Mouse (Mus musculus): ENCODE data around the gene Rdh16f1. TPM values are rescaled to one million over a fixed set of nuclear protein-coding genes. Genes with fewer than 3 reads are reported as not detected.

Gene Rdh16f1
- not detected for polyA plus RNA-seq (2017; shearing (Covaris generic))

DNA sequence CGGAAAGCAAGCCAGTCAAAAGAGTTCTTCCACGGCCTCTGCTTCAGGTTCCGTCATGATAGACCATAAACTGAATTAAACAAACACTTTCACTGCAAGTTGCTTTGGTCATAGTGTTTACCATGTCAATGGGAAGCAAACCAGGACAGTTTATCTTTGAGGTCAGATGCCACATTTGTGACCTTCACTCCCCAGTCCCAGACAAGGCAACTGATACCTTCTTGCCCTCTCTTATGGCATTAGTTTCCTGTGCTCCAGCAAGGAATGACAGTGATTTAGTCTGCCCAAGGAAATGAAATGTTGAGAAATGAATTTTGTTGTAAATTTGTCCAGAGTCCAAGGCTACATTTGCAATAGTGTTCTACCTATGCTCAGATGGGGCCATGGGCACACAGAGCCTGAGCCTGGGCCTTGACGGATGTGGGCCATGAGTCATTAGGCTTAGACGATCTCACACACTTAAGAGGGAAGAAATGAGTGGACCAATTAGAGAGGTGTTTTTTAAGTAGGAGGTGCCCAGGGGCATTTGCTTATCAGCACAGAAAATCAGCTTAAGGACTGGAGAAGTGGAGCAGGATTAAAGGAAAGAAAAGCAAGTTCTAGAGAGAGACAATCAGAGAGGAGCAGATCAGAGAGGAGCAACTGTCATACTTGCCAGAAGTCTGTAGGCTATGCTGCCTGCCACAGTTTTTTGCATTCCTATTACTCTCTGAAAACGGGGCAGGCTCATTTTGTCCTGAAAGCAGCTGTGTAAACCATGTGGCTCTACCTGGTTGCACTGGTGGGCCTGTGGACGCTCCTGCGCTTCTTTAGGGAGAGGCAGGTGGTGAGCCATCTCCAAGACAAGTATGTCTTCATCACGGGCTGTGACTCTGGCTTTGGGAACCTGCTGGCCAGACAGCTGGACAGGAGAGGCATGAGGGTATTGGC is at the start of gene Rdh16f1, which contains the start of gene Rdh1:
TSS of gene Rdh16f1 (plus strand) at position 607 of the 930 bp plus-strand sequence.
TSS of gene Rdh1 (plus strand) at position 541 of the 930 bp plus-strand sequence.

DNA sequence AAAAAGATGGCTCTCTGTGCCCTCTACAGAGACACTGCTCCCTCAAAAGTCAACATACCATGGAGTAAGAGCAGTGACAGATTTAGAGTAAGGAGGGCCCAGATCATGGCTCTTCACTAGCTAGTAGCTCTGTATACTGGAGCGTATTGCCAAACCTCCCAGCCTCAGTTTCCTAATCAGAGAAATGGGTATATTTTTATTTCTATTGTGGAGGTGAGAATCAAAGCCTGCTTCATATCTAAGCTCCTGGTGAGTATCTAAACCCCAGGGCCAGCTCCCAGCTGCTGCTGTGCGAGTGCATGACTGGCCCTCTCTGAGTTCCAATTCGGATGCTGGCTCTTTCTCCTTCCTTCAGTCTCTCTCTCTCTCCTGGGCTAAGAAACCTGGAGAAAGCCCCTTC is 35.4 kb upstream of the Rdh16f1 start, which contains the start of gene Tac2:
TSS of gene Tac2 (plus strand) at position 301 of the 400 bp plus-strand sequence.

DNA sequence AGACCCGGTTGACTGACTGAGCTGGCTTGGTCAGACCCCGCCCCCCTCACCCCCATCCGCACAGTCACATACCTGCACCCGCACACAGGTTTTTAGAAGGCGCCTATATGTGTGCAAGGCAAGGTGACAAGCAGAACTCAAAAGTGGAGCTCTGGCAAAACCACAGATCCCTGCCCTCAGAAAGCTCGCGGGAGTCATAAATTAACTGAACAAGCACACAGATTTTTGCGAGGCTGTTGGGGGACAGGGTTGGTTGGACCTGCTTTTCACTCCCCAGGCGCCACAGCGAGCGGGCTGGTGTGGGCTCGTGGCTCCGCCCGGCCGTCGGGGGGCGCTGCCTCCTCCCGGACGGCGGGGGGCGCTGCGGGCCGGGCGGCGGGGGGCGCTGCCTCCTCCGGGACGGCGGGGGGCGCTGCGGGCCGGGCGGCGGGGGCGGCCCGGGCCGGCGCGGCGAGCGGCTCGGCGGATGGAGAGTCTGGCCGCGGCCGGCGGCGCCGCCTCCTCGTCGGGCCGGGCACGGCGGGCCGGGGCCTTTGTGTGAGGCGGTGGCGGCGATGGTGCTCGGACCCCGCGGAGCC is 20.4 kb upstream of the Rdh16f1 start, which contains the start of gene Zbtb39:
TSS of gene Zbtb39 (plus strand) at position 456 of the 578 bp plus-strand sequence.

DNA sequence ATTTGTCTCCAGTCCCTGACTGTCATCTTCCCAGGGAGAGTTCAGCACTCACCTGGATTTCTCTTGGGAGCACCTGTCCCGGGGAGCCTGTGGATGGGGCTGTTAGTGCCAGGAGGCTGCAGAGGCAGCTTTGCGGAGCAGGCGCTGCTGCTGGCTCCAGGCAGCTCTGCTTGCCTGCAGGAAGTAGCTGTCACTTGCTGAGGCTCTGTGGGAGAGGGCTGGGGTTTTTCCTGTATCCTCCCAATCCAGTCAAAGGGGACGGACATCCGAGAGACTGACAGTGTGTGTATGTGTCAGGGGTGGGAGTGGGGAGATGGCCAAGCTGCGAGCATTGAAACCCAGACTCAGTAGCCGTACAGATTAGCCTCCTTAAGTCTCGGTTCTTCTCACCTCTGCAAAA is 8.0 kb upstream of the Rdh16f1 start, which contains the start of gene Gpr182:
TSS of gene Gpr182 (minus strand) at position 185 of the 400 bp plus-strand sequence.

DNA sequence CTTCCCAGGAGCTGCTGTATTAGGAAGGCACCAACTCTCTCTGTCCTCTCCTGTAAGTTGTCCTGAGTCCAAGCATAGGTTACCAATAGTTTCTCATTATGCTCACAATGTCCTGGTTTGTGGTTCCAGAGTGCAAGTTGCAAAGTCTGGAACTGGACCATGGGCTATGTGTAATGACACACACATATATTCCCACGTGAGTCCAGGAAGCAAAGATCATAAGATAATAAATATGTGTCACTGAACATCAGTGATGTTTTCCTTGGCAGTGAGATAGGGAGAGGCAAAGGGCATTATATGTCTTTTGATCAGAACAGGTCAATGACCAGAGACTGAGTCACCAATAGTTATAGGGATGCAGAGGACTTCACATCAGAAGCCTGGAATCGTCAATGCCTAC is 16.4 kb downstream of the Rdh16f1 start, which contains the start of gene Rdh9:
TSS of gene Rdh9 (plus strand) at position 376 of the 400 bp plus-strand sequence.

DNA sequence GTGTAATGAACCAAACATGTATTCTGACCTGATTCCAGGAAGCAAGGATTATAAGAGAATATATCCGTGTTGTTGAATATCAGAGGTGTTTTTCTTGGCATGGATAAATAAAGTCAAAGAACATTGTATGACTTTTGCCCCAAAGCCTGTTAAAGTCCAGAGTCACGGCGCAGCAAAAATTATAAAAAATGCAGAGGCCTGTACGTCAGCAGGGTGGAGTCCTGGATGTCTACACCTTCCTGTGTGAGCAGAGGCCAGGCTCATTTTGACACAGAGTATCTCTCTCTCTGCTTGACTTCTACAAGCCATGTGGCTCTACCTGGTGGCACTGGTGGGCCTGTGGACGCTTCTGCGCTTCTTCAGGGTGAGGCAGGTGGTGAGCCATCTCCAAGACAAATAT is 41.3 kb downstream of the Rdh16f1 start, which contains the start of gene Rdh16:
TSS of gene Rdh16 (plus strand) at position 262 of the 400 bp plus-strand sequence.

Other genes starting within 250 kb of the Rdh16f1 start
- not detected for gene Ndufa4l2, start 244.8 kb upstream of the Rdh16f1 start, polyA plus RNA-seq (2017; shearing (Covaris generic))
- 51.9 TPM for gene Shmt2, start 237.3 kb upstream of the Rdh16f1 start, polyA plus RNA-seq (2017; shearing (Covaris generic))
- not detected for gene Nxph4, start 225.2 kb upstream of the Rdh16f1 start, polyA plus RNA-seq (2017; shearing (Covaris generic))
- 0.59 TPM for gene Lrp1, start 138.6 kb upstream of the Rdh16f1 start, polyA plus RNA-seq (2017; shearing (Covaris generic))
- gene Stat6, start 116.8 kb upstream of the Rdh16f1 start, polyA plus RNA-seq (2017; shearing (Covaris generic)) = 217 TPM
- gene Nemp1, start 92.9 kb upstream of the Rdh16f1 start, polyA plus RNA-seq (2017; shearing (Covaris generic)) = 8.3 TPM
- gene Nab2, start 91.2 kb upstream of the Rdh16f1 start, polyA plus RNA-seq (2017; shearing (Covaris generic)) = 36.8 TPM
- 0.11 TPM for gene Myo1a, start 54.6 kb upstream of the Rdh16f1 start, polyA plus RNA-seq (2017; shearing (Covaris generic))
- not detected for gene Tac2, start 35.3 kb upstream of the Rdh16f1 start, polyA plus RNA-seq (2017; shearing (Covaris generic))
- 0.42 TPM for gene Zbtb39, start 20.2 kb upstream of the Rdh16f1 start, polyA plus RNA-seq (2017; shearing (Covaris generic))
- not detected for gene Gpr182, start 8.1 kb upstream of the Rdh16f1 start, polyA plus RNA-seq (2017; shearing (Covaris generic))
- gene Rdh1, start 66 bp upstream of the Rdh16f1 start, polyA plus RNA-seq (2017; shearing (Covaris generic)) = 0.09 TPM
- gene Rdh9, start 16.6 kb downstream of the Rdh16f1 start, polyA plus RNA-seq (2017; shearing (Covaris generic)) = 0.42 TPM
- not detected for gene Rdh16, start 41.4 kb downstream of the Rdh16f1 start, polyA plus RNA-seq (2017; shearing (Covaris generic))
- gene Rdh19, start 90.1 kb downstream of the Rdh16f1 start, polyA plus RNA-seq (2017; shearing (Covaris generic)) = not detected
- gene Rdh16f2, start 106.7 kb downstream of the Rdh16f1 start, polyA plus RNA-seq (2017; shearing (Covaris generic)) = not detected
- not detected for gene Rdh7, start 129.0 kb downstream of the Rdh16f1 start, polyA plus RNA-seq (2017; shearing (Covaris generic))
- gene Sdr9c7, start 138.7 kb downstream of the Rdh16f1 start, polyA plus RNA-seq (2017; shearing (Covaris generic)) = not detected
- gene Hsd17b6, start 247.8 kb downstream of the Rdh16f1 start, polyA plus RNA-seq (2017; shearing (Covaris generic)) = not detected

Data from effector memory CD4-positive, alpha-beta T cell, adult 5 months (primary cell).